Mouse (Mus musculus): Measurements from ENCODE around the gene Gm20388. TPM values are rescaled to one million over a fixed set of nuclear protein-coding genes. Genes with fewer than 3 reads are reported as not detected.

Gm20388 gene
- total RNA-seq, 1 experiment: 27.0 TPM

DNA sequence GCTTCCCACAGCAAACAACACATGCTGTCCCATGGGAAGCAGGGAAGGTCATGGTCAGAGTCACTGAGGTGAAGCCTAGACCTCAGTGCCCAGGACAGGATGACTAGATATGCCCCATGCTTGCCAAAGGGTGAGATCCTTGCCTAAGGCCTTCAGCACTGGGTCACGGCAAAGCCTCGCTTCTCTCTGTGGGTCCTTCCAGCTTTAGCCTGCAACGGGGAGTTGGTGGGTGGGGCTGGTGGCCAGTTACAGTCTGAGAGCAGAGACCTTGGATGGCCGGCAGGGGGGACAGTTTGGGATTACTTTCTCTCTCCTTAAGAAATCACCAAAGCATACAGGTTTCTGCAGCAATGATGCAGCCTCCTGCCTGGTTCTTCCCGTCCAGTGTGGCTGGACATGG, 877.0 kb downstream of the Gm20388 start:
- TF ChIP-seq CHD2 (IDR thresholded peaks at IDR 0.05; ENCODE audit: low read depth, low read length) (no peak), ZC3H11A (IDR thresholded peaks at IDR 0.05; ENCODE audit: borderline replicate concordance, low read depth, low read length) (no peak), MAFK (IDR thresholded peaks at IDR 0.05; ENCODE audit: insufficient read depth, low read depth, low read length) (no peak), ZNF384 (IDR thresholded peaks at IDR 0.05; ENCODE audit: low read depth, low read length) (no peak), HCFC1 (IDR thresholded peaks at IDR 0.05; ENCODE audit: borderline replicate concordance, insufficient read depth, low read length) (no peak)
- H3K36me3 ChIP-seq (ENCODE audit: control insufficient read depth, insufficient read depth, low read length, poor library complexity, severe bottlenecking): no peaks in the 10 kb centered on the region
- H3K4me1 ChIP-seq (ENCODE audit: control insufficient read depth in 2 of 2, insufficient read depth in 2 of 2, low read length in 2 of 2, poor library complexity in 1 of 2): peaks cover 0 to 3% of the 10 kb centered on the region in 2 experiments; a peak in 1 of 4 replicates
- no peaks in the 10 kb centered on the region for H3K9me3 ChIP-seq (ENCODE audit: control insufficient read depth, insufficient read depth, low read depth, low read length)
- H3K4me3 ChIP-seq (ENCODE audit: insufficient read depth in 1 of 2, low read depth in 1 of 2, low read length in 2 of 2, poor library complexity in 1 of 2, severe bottlenecking in 1 of 2): no peak overlapping the region
- no peak overlapping the region for H3K9ac ChIP-seq (ENCODE audit: insufficient read depth, low read depth, low read length, poor library complexity, severe bottlenecking)
- no peak for DNase-seq (ENCODE audit: low read depth, low spot score)
- in situ Hi-C loops (cut with MboI; ENCODE audit: low sequenced_read_pairs in 2 of 2, unreplicated experiment in 2 of 2): loop anchor here in 1 of 2 experiments (25.0 kb wide), 1 partner anchor 100 kb away; no protein-coding TSS in a partner anchor
- H3K27ac ChIP-seq (ENCODE audit: insufficient read depth, low read depth, low read length, poor library complexity, severe bottlenecking): no peak overlapping the region

DNA sequence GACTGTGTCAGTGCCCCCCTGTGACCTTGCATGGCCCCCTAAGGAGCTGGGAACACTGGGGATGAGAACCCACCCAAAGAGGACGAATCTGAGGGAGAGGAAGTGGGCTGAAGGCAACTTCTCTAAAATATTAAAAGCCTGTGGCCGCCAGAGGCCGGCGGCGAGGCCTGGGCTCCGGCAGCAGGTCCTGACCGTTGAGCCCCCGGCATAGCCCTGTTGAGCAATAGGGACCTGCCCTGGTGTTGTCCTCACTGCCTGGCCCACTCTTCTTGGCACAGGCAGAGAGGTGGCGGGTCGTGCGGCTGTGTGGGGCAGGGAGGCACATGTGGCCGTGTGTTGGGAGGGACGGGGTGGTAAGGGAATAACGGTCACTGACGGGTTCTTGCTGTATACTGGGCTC, 882.1 kb downstream of the Gm20388 start:
- no peak for DNase-seq (ENCODE audit: low read depth, low spot score)
- no peaks in the 10 kb centered on the region for H3K36me3 ChIP-seq (ENCODE audit: control insufficient read depth, insufficient read depth, low read length, poor library complexity, severe bottlenecking)
- no peak overlapping the region for H3K27ac ChIP-seq (ENCODE audit: insufficient read depth, low read depth, low read length, poor library complexity, severe bottlenecking)
- H3K4me1 ChIP-seq (ENCODE audit: control insufficient read depth in 2 of 2, insufficient read depth in 2 of 2, low read length in 2 of 2, poor library complexity in 1 of 2): peaks cover 0 to 3% of the 10 kb centered on the region in 2 experiments; a peak in 1 of 4 replicates
- in situ Hi-C loops (cut with MboI; ENCODE audit: low sequenced_read_pairs in 2 of 2, unreplicated experiment in 2 of 2): loop anchor here (5.0 to 25.0 kb wide), 2 partner anchors 105 to 110 kb away; no protein-coding TSS in a partner anchor
- TF ChIP-seq ZC3H11A (IDR thresholded peaks at IDR 0.05; ENCODE audit: borderline replicate concordance, low read depth, low read length) (no peak), HCFC1 (IDR thresholded peaks at IDR 0.05; ENCODE audit: borderline replicate concordance, insufficient read depth, low read length) (no peak), ZNF384 (IDR thresholded peaks at IDR 0.05; ENCODE audit: low read depth, low read length) (no peak), MAFK (IDR thresholded peaks at IDR 0.05; ENCODE audit: insufficient read depth, low read depth, low read length) (no peak), CHD2 (IDR thresholded peaks at IDR 0.05; ENCODE audit: low read depth, low read length) (no peak)
- no peak overlapping the region for H3K9ac ChIP-seq (ENCODE audit: insufficient read depth, low read depth, low read length, poor library complexity, severe bottlenecking)
- H3K4me3 ChIP-seq (ENCODE audit: insufficient read depth in 1 of 2, low read depth in 1 of 2, low read length in 2 of 2, poor library complexity in 1 of 2, severe bottlenecking in 1 of 2): peak overlapping the region in 1 of 2 experiments; percentile 16; a peak in 1 of 4 replicates
- no peaks in the 10 kb centered on the region for H3K9me3 ChIP-seq (ENCODE audit: control insufficient read depth, insufficient read depth, low read depth, low read length)

DNA sequence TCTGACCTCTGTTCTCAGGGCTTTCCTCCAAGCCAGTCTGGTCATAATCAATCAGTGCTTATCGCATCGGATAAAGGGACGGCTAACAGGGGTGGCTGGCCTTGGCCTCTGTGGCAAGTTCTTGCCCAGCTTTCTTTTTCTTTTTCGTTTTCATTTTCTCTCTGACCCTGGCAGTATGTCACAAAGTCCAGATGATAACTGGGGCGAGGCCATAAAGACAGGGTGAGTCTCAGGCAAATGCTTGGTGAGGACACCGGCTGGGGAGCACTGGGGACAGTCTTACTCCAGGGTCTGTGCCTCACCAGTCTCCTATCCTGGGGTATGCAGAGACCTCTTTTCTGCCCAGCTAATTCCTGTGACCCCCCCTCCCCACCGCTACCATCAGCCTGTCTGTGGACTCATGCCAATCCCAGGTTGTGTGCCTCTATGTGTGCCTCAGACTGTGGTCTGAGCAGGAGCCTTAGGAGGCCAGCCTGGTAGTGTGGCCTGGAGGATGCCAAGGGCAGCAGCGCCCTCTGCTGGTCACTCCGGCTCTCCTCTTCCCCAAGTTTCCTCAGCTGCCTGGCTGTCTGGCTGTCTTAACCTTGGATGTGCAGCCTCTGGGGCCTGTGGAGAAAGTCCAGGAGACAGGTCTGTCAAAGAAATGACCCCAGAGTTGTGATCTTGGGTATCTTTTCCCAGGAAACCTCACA, 885.4 kb downstream of the Gm20388 start:
- in situ Hi-C loops (cut with MboI; ENCODE audit: low sequenced_read_pairs in 2 of 2, unreplicated experiment in 2 of 2): loop anchor here in 1 of 2 experiments (25.0 kb wide), 1 partner anchor 109 kb away; no protein-coding TSS in a partner anchor
- Histone ChIP-seq H3K36me3 (ENCODE audit: control insufficient read depth, insufficient read depth, low read length, poor library complexity, severe bottlenecking) (no peaks in the 10 kb centered on the region), H3K9ac (ENCODE audit: insufficient read depth, low read depth, low read length, poor library complexity, severe bottlenecking) (no peak overlapping the region), H3K4me1 (ENCODE audit: control insufficient read depth in 2 of 2, insufficient read depth in 2 of 2, low read length in 2 of 2, poor library complexity in 1 of 2) (peaks cover 0 to 8% of the 10 kb centered on the region in 2 experiments; a peak in 1 of 4 replicates), H3K27ac (ENCODE audit: insufficient read depth, low read depth, low read length, poor library complexity, severe bottlenecking) (no peak overlapping the region), H3K9me3 (ENCODE audit: control insufficient read depth, insufficient read depth, low read depth, low read length) (no peaks in the 10 kb centered on the region), H3K4me3 (ENCODE audit: insufficient read depth in 1 of 2, low read depth in 1 of 2, low read length in 2 of 2, poor library complexity in 1 of 2, severe bottlenecking in 1 of 2) (no peak overlapping the region)
- TF ChIP-seq HCFC1 (IDR thresholded peaks at IDR 0.05; ENCODE audit: borderline replicate concordance, insufficient read depth, low read length) (no peak), ZNF384 (IDR thresholded peaks at IDR 0.05; ENCODE audit: low read depth, low read length) (no peak), MAFK (IDR thresholded peaks at IDR 0.05; ENCODE audit: insufficient read depth, low read depth, low read length) (no peak), ZC3H11A (IDR thresholded peaks at IDR 0.05; ENCODE audit: borderline replicate concordance, low read depth, low read length) (peak; percentile 46; the same call in 1 of the 2 replicates)
- DNase-seq (ENCODE audit: low read depth, low spot score): peak; percentile 71

DNA sequence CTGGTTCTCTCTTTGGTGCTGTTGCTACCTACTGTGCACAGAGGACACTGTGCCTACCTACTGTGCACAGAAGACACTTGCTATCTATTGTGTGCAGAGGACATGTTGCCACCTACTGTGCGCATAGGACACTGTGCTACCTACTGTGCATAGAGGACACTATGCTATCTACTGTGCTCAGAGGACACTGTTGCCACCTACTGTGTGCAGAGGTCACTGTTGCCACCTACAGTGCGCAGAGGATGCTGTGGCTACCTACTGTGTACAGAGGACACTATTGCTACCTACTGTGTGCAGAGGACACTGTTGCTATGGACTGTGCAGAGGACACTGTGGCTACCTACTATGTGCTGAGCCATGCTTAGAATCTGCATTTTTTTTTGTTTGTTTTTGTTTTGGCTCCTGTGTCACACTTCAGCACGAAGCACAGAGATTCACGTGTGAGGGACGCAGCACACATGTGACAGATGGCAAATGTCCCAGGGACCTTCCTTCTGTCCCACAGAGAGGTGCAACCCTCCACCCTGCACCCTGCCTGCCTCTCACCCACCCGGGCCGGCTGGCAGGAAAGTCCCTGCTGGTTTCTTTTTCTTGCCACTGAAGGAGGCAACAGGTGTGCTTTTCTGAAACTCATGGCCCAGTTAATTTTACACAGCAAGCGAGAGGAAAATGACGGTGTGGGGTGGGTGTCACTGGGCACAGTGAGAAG, 886.5 kb downstream of the Gm20388 start:
- H3K36me3 ChIP-seq (ENCODE audit: control insufficient read depth, insufficient read depth, low read length, poor library complexity, severe bottlenecking): no peaks in the 10 kb centered on the region
- no peaks in the 10 kb centered on the region for H3K9me3 ChIP-seq (ENCODE audit: control insufficient read depth, insufficient read depth, low read depth, low read length)
- in situ Hi-C loops (cut with MboI; ENCODE audit: low sequenced_read_pairs in 2 of 2, unreplicated experiment in 2 of 2): loop anchor here in 1 of 2 experiments (25.0 kb wide), 1 partner anchor 110 kb away; no protein-coding TSS in a partner anchor
- H3K4me3 ChIP-seq (ENCODE audit: insufficient read depth in 1 of 2, low read depth in 1 of 2, low read length in 2 of 2, poor library complexity in 1 of 2, severe bottlenecking in 1 of 2): no peak overlapping the region
- no peak for TF ChIP-seq ZC3H11A (IDR thresholded peaks at IDR 0.05; ENCODE audit: borderline replicate concordance, low read depth, low read length)
- TF ChIP-seq ZNF384 (IDR thresholded peaks at IDR 0.05; ENCODE audit: low read depth, low read length): no peak
- TF ChIP-seq CHD2 (IDR thresholded peaks at IDR 0.05; ENCODE audit: low read depth, low read length): no peak
- TF ChIP-seq HCFC1 (IDR thresholded peaks at IDR 0.05; ENCODE audit: borderline replicate concordance, insufficient read depth, low read length): no peak
- no peak for TF ChIP-seq MAFK (IDR thresholded peaks at IDR 0.05; ENCODE audit: insufficient read depth, low read depth, low read length)
- no peak overlapping the region for H3K27ac ChIP-seq (ENCODE audit: insufficient read depth, low read depth, low read length, poor library complexity, severe bottlenecking)
- H3K4me1 ChIP-seq (ENCODE audit: control insufficient read depth in 2 of 2, insufficient read depth in 2 of 2, low read length in 2 of 2, poor library complexity in 1 of 2): peaks cover 0 to 15% of the 10 kb centered on the region in 2 experiments; a peak in 1 of 4 replicates
- H3K9ac ChIP-seq (ENCODE audit: insufficient read depth, low read depth, low read length, poor library complexity, severe bottlenecking): no peak overlapping the region
- no peak for DNase-seq (ENCODE audit: low read depth, low spot score)
